Comparison of ENCODE assay signal across 26 mouse cellular contexts in the genomic region with DNA sequence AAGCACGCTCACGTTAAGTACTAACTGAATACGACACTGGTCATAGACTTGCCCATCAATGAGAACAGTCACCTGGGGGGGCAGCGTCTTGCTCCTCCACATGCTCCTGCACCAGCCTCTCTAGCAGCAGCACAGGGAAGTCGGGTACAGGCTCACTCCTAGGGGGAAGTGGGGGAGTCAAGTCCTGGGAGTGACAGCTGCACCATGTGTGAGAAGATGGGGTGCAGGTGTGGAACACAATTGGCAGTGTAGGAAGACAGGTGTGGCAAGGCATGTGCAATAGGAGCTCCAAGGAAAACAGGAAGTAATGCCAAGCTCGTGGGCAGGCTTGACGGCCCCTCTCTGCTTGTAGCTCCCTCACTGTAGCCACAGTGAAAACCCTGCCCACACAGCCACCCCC. TPM values are rescaled to one million over a fixed set of nuclear protein-coding genes. Genes with fewer than 3 reads are reported as not detected.
"Had no signal": no experiment of that assay in that cellular context is flagged by ENCODE, and none has a peak within 500 bp of the region (broad histone marks: within the 10 kb centered on the region; RNA-seq: fewer than 3 reads in every experiment).

No protein-coding gene starts in this region.

- H3K27ac ChIP-seq: heart, adult 2 months; heart, embryonic 13.5 days; heart, embryonic 15.5 days; hindbrain, embryonic 13.5 days; hindbrain, postnatal 0 days; layer of hippocampus, adult 2 months; left cerebral cortex, adult 2 months; limb, embryonic 10.5 days; limb, embryonic 12.5 days; liver, embryonic 12.5 days; liver, embryonic 14.5 days had no signal

- DNase-seq: gastrocnemius, postnatal 14 days; gastrocnemius, postnatal 36 days; heart, adult 11 months; heart, adult 2 months; heart, postnatal 14 days; heart, postnatal 36 days; kidney, adult 18-20 months; kidney, adult 8-10 months; kidney, postnatal 10 days; kidney, postnatal 25 days; kidney, postnatal 4 days; liver had no signal

- H3K4me3 ChIP-seq: heart, adult 2 months; heart, embryonic 13.5 days; heart, embryonic 15.5 days; hindbrain, embryonic 13.5 days; layer of hippocampus, adult 2 months; left cerebral cortex, adult 2 months; limb, embryonic 10.5 days; limb, embryonic 12.5 days; liver, embryonic 12.5 days had no signal

- H3K9me3 ChIP-seq: heart, embryonic 13.5 days; heart, embryonic 15.5 days; hindbrain, embryonic 13.5 days; limb, embryonic 10.5 days; limb, embryonic 12.5 days; liver, embryonic 12.5 days had no signal

- H3K4me2 ChIP-seq: heart, embryonic 11.5 days; heart, embryonic 13.5 days; heart, embryonic 15.5 days; hindbrain, embryonic 13.5 days; limb, embryonic 12.5 days; liver, embryonic 12.5 days had no signal

- ATAC-seq: hindbrain, postnatal 0 days; intestine, embryonic 16.5 days; liver, embryonic 12.5 days had no signal

- H3K27me3 ChIP-seq: heart, embryonic 15.5 days; limb, embryonic 12.5 days had no signal

- H3K9ac ChIP-seq: heart, embryonic 15.5 days; hindbrain, embryonic 13.5 days; limb, embryonic 12.5 days; liver, embryonic 12.5 days; liver, embryonic 14.5 days had no signal

RNA-seq across cellular contexts. Expression of gene Il12rb1, which starts 37.0 kb away (rescaled TPM):
- polyA plus RNA-seq: heart, embryonic 11.5 days; heart, embryonic 13.5 days; heart, postnatal 0 days; hindbrain, postnatal 0 days; kidney, embryonic 14.5 days; limb, embryonic 10.5 days; limb, embryonic 12.5 days had no signal
